Mouse (Mus musculus) ES-Bruce4 (cell line): Measurements from ENCODE around the gene Mgp.

ENCODE experiments used
- CTCF ChIP-seq: IDR thresholded peaks from one replicate; pipeline ENCODE4 v1.8.1; 2011; ENCODE audit warnings: low read depth, low read length
- POLR2A ChIP-seq: IDR thresholded peaks from one replicate; pipeline ENCODE4 v1.8.1; 2011; ENCODE audit warnings: low read length; ENCODE audit not compliant: insufficient read depth

DNA sequence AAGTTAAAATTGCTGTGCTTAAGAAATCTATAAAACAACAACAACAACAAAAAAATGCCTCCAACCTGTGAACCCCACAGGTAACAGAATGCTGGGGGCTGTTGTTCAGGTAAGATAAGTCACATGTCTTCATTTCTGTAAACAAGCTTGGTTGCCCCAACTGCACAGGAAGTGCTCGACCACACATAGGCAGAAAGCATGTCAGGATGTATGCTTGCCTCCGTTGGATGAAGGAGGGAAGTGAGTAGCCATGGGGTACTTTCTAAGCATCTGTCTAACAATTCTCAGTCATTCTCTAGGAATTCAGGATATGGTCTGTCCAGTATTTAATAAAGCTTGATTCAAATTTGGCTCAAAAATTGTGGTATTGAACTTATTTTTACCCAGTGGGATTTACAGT, 23.3 kb upstream of the Mgp start:
- TF ChIP-seq CTCF = no peak
- no peak for TF ChIP-seq POLR2A
